Mouse (Mus musculus) erythroblast, embryonic 14.5 days (primary cell): ENCODE results near the gene Sirpb1a. TPM values are rescaled to one million over a fixed set of nuclear protein-coding genes. Genes with fewer than 3 reads are reported as not detected.

Source experiments
- H3K27me3 ChIP-seq: 2 replicates; pipeline ENCODE4 v1.6.1; 2012; ENCODE audit warnings: inconsistent platforms; ENCODE audit not compliant: control insufficient read depth
- H3K36me3 ChIP-seq: 2 replicates; pipeline ENCODE4 v1.6.1; 2012; ENCODE audit warnings: mild to moderate bottlenecking, inconsistent platforms; ENCODE audit not compliant: control insufficient read depth
- H3K4me1 ChIP-seq: 2 replicates; pipeline ENCODE4 v1.6.1; 2012; ENCODE audit warnings: inconsistent platforms; ENCODE audit not compliant: control insufficient read depth
- H3K4me3 ChIP-seq: replicated peaks from 2 replicates; pipeline ENCODE3; 2012; ENCODE audit warnings: moderate library complexity, mild to moderate bottlenecking, inconsistent platforms
- H3K9me3 ChIP-seq: 2 replicates; pipeline ENCODE4 v1.6.1; 2012; ENCODE audit warnings: low read length, inconsistent platforms, mixed read lengths; ENCODE audit not compliant: control insufficient read depth
- GATA1 ChIP-seq: IDR thresholded peaks from 2 replicates; pipeline ENCODE4 v1.6.1; 2012; ENCODE audit warnings: low read length, inconsistent platforms, mixed read lengths
- TAL1 ChIP-seq: IDR thresholded peaks from 3 replicates; pipeline ENCODE4 v1.6.1; 2012; ENCODE audit warnings: low read length, inconsistent platforms, mixed read lengths
- polyA plus RNA-seq: library from polyadenylated mRNA; stranded (reverse); fragments of >175 nt; gene quantifications from 2 replicates; pipeline ENCODE4 v1.2.3, GENCODE M21; 2012

Gene Sirpb1a
- polyA plus RNA-seq, 1 experiment, result not detected

GRCm38 (mm10) chr3:15332063-15332462, 94.3 kb downstream of the Sirpb1a start, which contains the start of gene Gm9733:
TSS of gene Gm9733 (minus strand) at chr3:15332302.
- no peak within 1 kb of the TSS for H3K4me3 ChIP-seq

GRCm38 (mm10) chr3:15331545-15331944, 94.8 kb downstream of the Sirpb1a start:
- Histone ChIP-seq H3K27me3 (no peaks in the 10 kb centered on the region), H3K36me3 (no peaks in the 10 kb centered on the region), H3K4me3 (no peak overlapping the region), H3K4me1 (no peaks in the 10 kb centered on the region), H3K9me3 (peaks cover 2% of the 10 kb centered on the region; the same call in 1 of the 2 replicates)
- no peak for TF ChIP-seq TAL1
- no peak for TF ChIP-seq GATA1

More at GRCm38 (mm10) chr3:15332063-15332462, 94.3 kb downstream of the Sirpb1a start, which contains the start of gene Gm9733:
- no peaks in the 10 kb centered on the region for H3K36me3 ChIP-seq
- peaks cover 2% of the 10 kb centered on the region; the same call in 1 of the 2 replicates for H3K9me3 ChIP-seq
- TF ChIP-seq TAL1, result no peak
- TF ChIP-seq GATA1, result no peak
- H3K27me3 ChIP-seq, result no peaks in the 10 kb centered on the region
- H3K4me1 ChIP-seq, result no peaks in the 10 kb centered on the region

- Histone ChIP-seq H3K9me3 (peaks cover 2% of the 10 kb centered on the region; the same call in 1 of the 2 replicates), H3K4me1 (no peaks in the 10 kb centered on the region), H3K27me3 (no peaks in the 10 kb centered on the region), H3K4me3 (no peak overlapping the region), H3K36me3 (no peaks in the 10 kb centered on the region)
- no peak for TF ChIP-seq GATA1
- TF ChIP-seq TAL1, result no peak
Measured at GRCm38 (mm10) chr3:15329549-15329948, 96.8 kb downstream of the Sirpb1a start.

Other genes starting within 250 kb of the Sirpb1a start
- gene Gm9733, start 94.2 kb downstream of the Sirpb1a start, polyA plus RNA-seq, result not detected in 2 replicates
- not detected in 2 replicates for gene Sirpb1b, start 148.5 kb upstream of the Sirpb1a start, polyA plus RNA-seq